8 mouse cellular contexts compared by ENCODE assay signal in the genomic region with DNA sequence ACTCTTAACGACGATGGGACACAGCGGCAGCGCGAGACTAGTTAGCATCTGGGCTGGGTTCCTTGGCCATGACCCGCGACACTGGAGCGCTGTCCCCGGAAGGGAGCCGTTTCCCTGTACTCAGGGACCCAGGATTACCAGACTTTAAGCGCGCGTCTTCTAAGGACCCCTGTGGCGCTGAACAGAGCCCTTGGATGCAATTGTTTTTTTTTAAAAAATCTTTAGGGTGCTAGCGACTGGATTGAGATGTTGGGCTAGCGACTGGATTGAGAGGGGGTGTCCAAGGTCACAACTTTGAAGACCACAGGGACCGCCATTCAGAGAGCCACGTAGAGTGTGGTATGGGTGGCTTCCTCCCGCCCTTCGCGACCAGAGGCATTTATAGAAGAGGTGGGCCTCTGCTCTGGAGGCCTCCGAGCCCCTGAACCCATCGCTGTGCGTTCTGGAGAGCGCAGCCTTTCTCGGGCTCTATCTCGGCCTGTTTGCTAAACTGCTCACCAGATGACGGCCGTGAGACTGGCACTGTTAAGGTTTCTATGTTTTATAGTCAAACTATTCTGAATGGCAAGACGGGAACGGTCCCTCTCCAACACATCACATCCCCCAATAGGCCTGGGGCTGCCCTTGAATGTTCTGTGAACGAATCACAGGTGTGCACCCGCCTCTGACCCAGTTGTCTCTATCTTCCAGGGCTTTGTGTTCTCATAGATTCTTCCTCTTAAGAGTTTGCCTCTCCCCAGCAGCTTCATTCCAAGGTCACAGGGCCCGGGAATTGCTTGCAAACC. TPM values are rescaled to one million over a fixed set of nuclear protein-coding genes. Genes with fewer than 3 reads are reported as not detected.
DNase-seq lines count a peak whose midpoint lies in the region; ATAC-seq lines count a peak whose summit lies in the region.

No protein-coding gene starts in this region.

- peak overlapping the region; percentile 99; the same call in 1 of the 2 replicates for H3K27ac ChIP-seq in neural tube, embryonic 11.5 days (ENCODE audit: low read depth, low read length)
- H3K27ac ChIP-seq in hindbrain, embryonic 13.5 days = peak overlapping the region; percentile 99; the same call in 1 of the 2 replicates

- peak overlapping the region; percentile 99 for H3K9ac ChIP-seq in neural tube, embryonic 11.5 days (ENCODE audit: low read length)
- H3K9ac ChIP-seq in hindbrain, embryonic 13.5 days = peak overlapping the region; percentile 96

- no peaks in the 10 kb centered on the region for H3K9me3 ChIP-seq in neural tube, embryonic 11.5 days (ENCODE audit: control insufficient read depth, low read length)
- no peaks in the 10 kb centered on the region for H3K9me3 ChIP-seq in hindbrain, embryonic 13.5 days

- DNase-seq in adrenal gland, postnatal 25 days = peak; percentile 18
- DNase-seq in adrenal gland, adult 18-20 months (ENCODE audit: low spot score in 2 of 2) = no peak
- peak; percentile 33 for DNase-seq in neural tube, embryonic 11.5 days (ENCODE audit: low spot score)
- no peak for DNase-seq in neural tube, embryonic 10.5 days (ENCODE audit: extremely low spot score, low spot score)
- no peak for DNase-seq in frontal cortex, postnatal 10 days (ENCODE audit: low spot score in 2 of 2)
- DNase-seq in ovary, adult 18-20 months (ENCODE audit: low spot score) = no peak

- H3K27me3 ChIP-seq in neural tube, embryonic 11.5 days (ENCODE audit: control insufficient read depth, insufficient read depth, low read length) = no peaks in the 10 kb centered on the region
- peaks cover 26% of the 10 kb centered on the region for H3K27me3 ChIP-seq in hindbrain, embryonic 13.5 days

- H3K4me3 ChIP-seq in neural tube, embryonic 11.5 days (ENCODE audit: low read depth, low read length) = peak overlapping the region; percentile 95
- peak overlapping the region; percentile 90 for H3K4me3 ChIP-seq in hindbrain, embryonic 13.5 days

- no peak for ATAC-seq in neural tube, embryonic 11.5 days (ENCODE audit: insufficient read depth, low FRiP score, low TSS enrichment)
- ATAC-seq in hindbrain, embryonic 13.5 days (ENCODE audit: low FRiP score) = no peak
- peak; percentile 15; the same call in 1 of the 2 replicates for ATAC-seq in megakaryocyte-erythroid progenitor cell, adult 5-6 weeks (replicated peaks; ENCODE audit: low FRiP score, low TSS enrichment, poor library complexity, severe bottlenecking)

- H3K4me2 ChIP-seq in neural tube, embryonic 11.5 days (ENCODE audit: low read depth) = peak overlapping the region; percentile 98
- H3K4me2 ChIP-seq in hindbrain, embryonic 13.5 days = peak overlapping the region; percentile 99

- no peaks in the 10 kb centered on the region for H3K36me3 ChIP-seq in neural tube, embryonic 11.5 days (ENCODE audit: control insufficient read depth, insufficient read depth, low read length)
- H3K36me3 ChIP-seq in hindbrain, embryonic 13.5 days = no peaks in the 10 kb centered on the region

- peaks cover 11% of the 10 kb centered on the region for H3K4me1 ChIP-seq in neural tube, embryonic 11.5 days (ENCODE audit: control insufficient read depth, insufficient read depth, low read length)
- peaks cover 22% of the 10 kb centered on the region for H3K4me1 ChIP-seq in hindbrain, embryonic 13.5 days (replicated peaks)

- WGBS in neural tube, embryonic 11.5 days = 3% methylated on average over 34 of the region's 34 CpGs
- 7% methylated on average over 34 of the region's 34 CpGs for WGBS in hindbrain, embryonic 13.5 days

RNA-seq across cellular contexts. Expression of gene Ctbp2, which starts 0.7 kb away (rescaled TPM):
- total RNA-seq in adrenal gland, postnatal 25 days (2021) = 69.9 and 80.6 TPM in 2 replicates
- 10 to 100 TPM; 53.0 to 60.3 TPM for total RNA-seq in adrenal gland, adult 18-20 months (2021)
- 153 and 167 TPM in 2 replicates for polyA plus RNA-seq in neural tube, embryonic 11.5 days (2014; fragmentation: Nextera tagmentation; extraction: Ambion mirVana)
- 82.8 and 85.6 TPM in 2 replicates for polyA plus RNA-seq in hindbrain, embryonic 13.5 days (2015; fragmentation: Nextera tagmentation; extraction: Ambion mirVana)
- total RNA-seq in megakaryocyte-erythroid progenitor cell, adult 5-6 weeks (2014; fragmentation: Nextera tagmentation) = 15.2 and 23.9 TPM in 2 replicates
- 22.0 and 44.7 TPM in 2 replicates for total RNA-seq in megakaryocyte-erythroid progenitor cell, adult 5-6 weeks (2017)

RNA-seq across cellular contexts. Expression of gene Fgfr2, which starts 1.7 kb away (rescaled TPM):
- total RNA-seq in adrenal gland, postnatal 25 days (2021) = 181 and 186 TPM in 2 replicates
- total RNA-seq in adrenal gland, adult 18-20 months (2021) = 100 to 1,000 TPM; 294 to 308 TPM
- polyA plus RNA-seq in neural tube, embryonic 11.5 days (2014; fragmentation: Nextera tagmentation; extraction: Ambion mirVana) = 81.5 and 86.9 TPM in 2 replicates
- polyA plus RNA-seq in hindbrain, embryonic 13.5 days (2015; fragmentation: Nextera tagmentation; extraction: Ambion mirVana) = 26.3 and 33.9 TPM in 2 replicates
- total RNA-seq in megakaryocyte-erythroid progenitor cell, adult 5-6 weeks (2014; fragmentation: Nextera tagmentation) = not detected in 2 replicates
- not detected in 2 replicates for total RNA-seq in megakaryocyte-erythroid progenitor cell, adult 5-6 weeks (2017)

Comparison
In these comparisons a context has a peak if more than half of its experiments do, and no peak if none do; other contexts are left out.
1. DNase-seq: peak in adrenal gland, postnatal 25 days (single experiment) and neural tube, embryonic 11.5 days (single experiment); none in adrenal gland, adult 18-20 months (0 of 2), neural tube, embryonic 10.5 days (single experiment), frontal cortex, postnatal 10 days (0 of 2) and ovary, adult 18-20 months (single experiment).
2. RNA of gene Fgfr2, which starts 1.7 kb away (total RNA-seq): 294 to 308 TPM in adrenal gland, adult 18-20 months and 181 to 186 TPM in adrenal gland, postnatal 25 days; not detected in megakaryocyte-erythroid progenitor cell, adult 5-6 weeks; every median in the first group is over 100 times any median in the second.